Mouse (Mus musculus) embryo, embryonic 10.5 days (tissue): ENCODE results near the gene Gm42688.

Experiments used
- DNase-seq: peaks from one replicate; pipeline ENCODE4 v3.0.0-alpha.2; 2015; ENCODE audit warnings: low spot score

The Gm42688 gene

GRCm38 (mm10) chr6:83101316-83101687 is at the start of gene Gm42688, which contains the start of gene Ccdc142:
TSS of gene Gm42688 (plus strand) at chr6:83101617.
TSS of gene Ccdc142 (plus strand) at chr6:83101601.
- peak; percentile 94 for DNase-seq

- peak; percentile 67 for DNase-seq
Observed at GRCm38 (mm10) chr6:83053136-83053960, 48.1 kb upstream of the Gm42688 start.

GRCm38 (mm10) chr6:83054074-83054851 is 47.2 kb upstream of the Gm42688 start, which contains the start of gene Aup1:
TSS of gene Aup1 (plus strand) at chr6:83054521.
- peak; percentile 99 for DNase-seq

GRCm38 (mm10) chr6:83054871-83055431 is 46.5 kb upstream of the Gm42688 start, which contains the start of gene Htra2:
TSS of gene Htra2 (minus strand) at chr6:83055273.
- DNase-seq, result peak; percentile 43

- DNase-seq, result no peak
Observed at GRCm38 (mm10) chr6:83057790-83058189, 43.6 kb upstream of the Gm42688 start, which contains the start of gene Dqx1. TSS of gene Dqx1 (plus strand) at chr6:83057844.

- no peak for DNase-seq
Observed at GRCm38 (mm10) chr6:83058725-83059124, 42.7 kb upstream of the Gm42688 start.

- no peak for DNase-seq
Observed at GRCm38 (mm10) chr6:83065995-83066394, 35.4 kb upstream of the Gm42688 start.

GRCm38 (mm10) chr6:83066441-83066840 is 35.0 kb upstream of the Gm42688 start:
- no peak for DNase-seq

- no peak for DNase-seq
Observed at GRCm38 (mm10) chr6:83068221-83068620, 33.2 kb upstream of the Gm42688 start.

- no peak for DNase-seq
Observed at GRCm38 (mm10) chr6:83068706-83069487, 32.5 kb upstream of the Gm42688 start.

GRCm38 (mm10) chr6:83069488-83070246 is 31.8 kb upstream of the Gm42688 start:
- peak; percentile 32 for DNase-seq

GRCm38 (mm10) chr6:83070247-83070310 is 31.3 kb upstream of the Gm42688 start, which contains the start of gene Tlx2:
TSS of gene Tlx2 (minus strand) at chr6:83070293.
- DNase-seq, result no peak

GRCm38 (mm10) chr6:83070311-83071219 is 30.9 kb upstream of the Gm42688 start:
- DNase-seq, result peak; percentile 55

GRCm38 (mm10) chr6:83071220-83071619 is 30.2 kb upstream of the Gm42688 start:
- no peak for DNase-seq

GRCm38 (mm10) chr6:83074979-83075378 is 26.4 kb upstream of the Gm42688 start:
- no peak for DNase-seq

GRCm38 (mm10) chr6:83077630-83078323 is 23.6 kb upstream of the Gm42688 start, which contains the start of gene Pcgf1:
TSS of gene Pcgf1 (plus strand) at chr6:83077869.
- peak; percentile 72 for DNase-seq

- peak; percentile 99 for DNase-seq
Observed at GRCm38 (mm10) chr6:83078324-83078858, 23.0 kb upstream of the Gm42688 start.

GRCm38 (mm10) chr6:83080210-83080609 is 21.2 kb upstream of the Gm42688 start:
- DNase-seq, result no peak

- no peak for DNase-seq
Observed at GRCm38 (mm10) chr6:83083497-83083896, 17.9 kb upstream of the Gm42688 start.
